Mouse (Mus musculus) B cell, adult 2 months (primary cell): ENCODE results near the gene Cnbd2.

ENCODE experiments used
- DNase-seq, 2 experiments: peaks; one replicate each; pipeline ENCODE4 v3.0.0; 2022

Gene Cnbd2

GRCm38 (mm10) chr2:156311841-156312291 lies 233 bp upstream of the Cnbd2 start:
- DNase-seq = peak; percentile 66 to 76

- peak; percentile 41 to 48 for DNase-seq
Measured at GRCm38 (mm10) chr2:156313153-156313552, 1.1 kb downstream of the Cnbd2 start.

GRCm38 (mm10) chr2:156314811-156315210 lies 2.7 kb downstream of the Cnbd2 start:
- DNase-seq = no peak

GRCm38 (mm10) chr2:156318491-156318890 lies 6.4 kb downstream of the Cnbd2 start:
- no peak for DNase-seq

- DNase-seq = no peak
Measured at GRCm38 (mm10) chr2:156321538-156321937, 9.4 kb downstream of the Cnbd2 start.

- DNase-seq = no peak
Measured at GRCm38 (mm10) chr2:156324116-156324588, 12.1 kb downstream of the Cnbd2 start.

GRCm38 (mm10) chr2:156324681-156325080 lies 12.6 kb downstream of the Cnbd2 start:
- no peak for DNase-seq

GRCm38 (mm10) chr2:156330681-156331080 lies 18.6 kb downstream of the Cnbd2 start:
- DNase-seq = no peak

- no peak for DNase-seq
Measured at GRCm38 (mm10) chr2:156331446-156331965, 19.4 kb downstream of the Cnbd2 start.

- DNase-seq = no peak
Measured at GRCm38 (mm10) chr2:156340078-156340477, 28.0 kb downstream of the Cnbd2 start.

GRCm38 (mm10) chr2:156344775-156345532 lies 32.9 kb downstream of the Cnbd2 start:
- no peak for DNase-seq

- no peak for DNase-seq
Measured at GRCm38 (mm10) chr2:156348812-156349211, 36.7 kb downstream of the Cnbd2 start.

- DNase-seq = no peak
Measured at GRCm38 (mm10) chr2:156349286-156349848, 37.3 kb downstream of the Cnbd2 start.

GRCm38 (mm10) chr2:156351243-156351642 lies 39.1 kb downstream of the Cnbd2 start:
- peak in 1 of 2 experiments; percentile 15 for DNase-seq

GRCm38 (mm10) chr2:156352413-156353165 lies 40.5 kb downstream of the Cnbd2 start:
- no peak for DNase-seq

- no peak for DNase-seq
Measured at GRCm38 (mm10) chr2:156353265-156353692, 41.2 kb downstream of the Cnbd2 start.

GRCm38 (mm10) chr2:156356031-156356430 lies 43.9 kb downstream of the Cnbd2 start:
- peak in 1 of 2 experiments; percentile 10 for DNase-seq

GRCm38 (mm10) chr2:156368465-156368864 lies 56.4 kb downstream of the Cnbd2 start:
- no peak for DNase-seq

GRCm38 (mm10) chr2:156370896-156371295 lies 58.8 kb downstream of the Cnbd2 start:
- no peak for DNase-seq

GRCm38 (mm10) chr2:156376956-156377355 lies 64.9 kb downstream of the Cnbd2 start:
- DNase-seq = no peak

GRCm38 (mm10) chr2:156379929-156380328 lies 67.8 kb downstream of the Cnbd2 start:
- no peak for DNase-seq

GRCm38 (mm10) chr2:156381350-156381749 lies 69.3 kb downstream of the Cnbd2 start:
- DNase-seq = no peak

- DNase-seq = peak; percentile 75 to 79
Measured at GRCm38 (mm10) chr2:156392461-156393154, 80.5 kb downstream of the Cnbd2 start.
